Mouse (Mus musculus) C2C12 (cell line): ENCODE results near the gene Itpkb. TPM values are rescaled to one million over a fixed set of nuclear protein-coding genes. Genes with fewer than 3 reads are reported as not detected.

Source experiments
- H3K27me3 ChIP-seq: one replicate; pipeline ENCODE4 v1.6.1; 2011; ENCODE audit not compliant: control insufficient read depth, insufficient read depth, insufficient read length
- H3K36me3 ChIP-seq: one replicate; pipeline ENCODE4 v1.6.1; 2011; ENCODE audit not compliant: control insufficient read depth, insufficient read depth
- H3K4me3 ChIP-seq: one replicate; pipeline ENCODE4 v1.5.1; 2011; ENCODE audit warnings: mild to moderate bottlenecking, control low read depth; ENCODE audit not compliant: poor library complexity, insufficient read depth, severe bottlenecking
- H3K79me2 ChIP-seq: one replicate; pipeline ENCODE4 v1.6.1; 2011; ENCODE audit not compliant: control insufficient read depth, insufficient read depth
- H3K79me3 ChIP-seq: one replicate; pipeline ENCODE4 v1.6.1; 2011; ENCODE audit warnings: low read depth, control low read depth
- H3ac ChIP-seq: one replicate; pipeline ENCODE3; 2011; ENCODE audit warnings: low read depth; ENCODE audit not compliant: control insufficient read depth, insufficient read length
- CEBPB ChIP-seq: IDR thresholded peaks from one replicate; pipeline ENCODE4 v1.6.1; 2011; ENCODE audit warnings: low read depth, mild to moderate bottlenecking, control low read depth, moderate library complexity
- CTCF ChIP-seq: IDR thresholded peaks from one replicate; pipeline ENCODE4 v1.5.1; 2011; ENCODE audit not compliant: control insufficient read depth, insufficient read depth, insufficient read length
- FOSL1 ChIP-seq: IDR thresholded peaks from one replicate; pipeline ENCODE4 v1.8.0; 2011; ENCODE audit warnings: mild to moderate bottlenecking, low read length; ENCODE audit not compliant: poor library complexity, insufficient read depth, severe bottlenecking
- MAX ChIP-seq: IDR thresholded peaks from one replicate; pipeline ENCODE4 v1.6.1; 2011; ENCODE audit warnings: mild to moderate bottlenecking, control low read depth
- MYOD1 ChIP-seq: IDR thresholded peaks from one replicate; pipeline ENCODE4 v1.6.1; 2011; ENCODE audit warnings: low read depth; ENCODE audit not compliant: control insufficient read depth, insufficient read length
- MYOG ChIP-seq: IDR thresholded peaks from one replicate; pipeline ENCODE4 v1.6.1; 2011; ENCODE audit not compliant: control insufficient read depth, insufficient read length; ENCODE audit errors: extremely low read depth
- USF1 ChIP-seq: IDR thresholded peaks from one replicate; pipeline ENCODE4 v1.6.1; 2011; ENCODE audit warnings: low read depth, mild to moderate bottlenecking, control low read depth, moderate library complexity
- polyA plus RNA-seq: library from polyadenylated mRNA; unstranded; fragments of >200 nt; fragmentation: generic; extraction: Trizol; gene quantifications from one replicate; pipeline ENCODE4 v1.2.1, GENCODE M21; 2012; ENCODE audit warnings: missing spikeins

Gene Itpkb
- polyA plus RNA-seq, 1 experiment: 1.1 TPM

GRCm38 (mm10) chr1:180408832-180409231, 78.5 kb downstream of the Itpkb start:
- H3K79me2 ChIP-seq: no peaks in the 10 kb centered on the region
- no peaks in the 10 kb centered on the region for H3K36me3 ChIP-seq
- H3K79me3 ChIP-seq: no peaks in the 10 kb centered on the region
- H3ac ChIP-seq: no peak overlapping the region
- TF ChIP-seq FOSL1 (no peak), MYOG (no peak), MAX (no peak), MYOD1 (no peak), CTCF (no peak), CEBPB (no peak), USF1 (no peak)
- no peak overlapping the region for H3K4me3 ChIP-seq
- H3K27me3 ChIP-seq: peaks cover 3% of the 10 kb centered on the region

DNA sequence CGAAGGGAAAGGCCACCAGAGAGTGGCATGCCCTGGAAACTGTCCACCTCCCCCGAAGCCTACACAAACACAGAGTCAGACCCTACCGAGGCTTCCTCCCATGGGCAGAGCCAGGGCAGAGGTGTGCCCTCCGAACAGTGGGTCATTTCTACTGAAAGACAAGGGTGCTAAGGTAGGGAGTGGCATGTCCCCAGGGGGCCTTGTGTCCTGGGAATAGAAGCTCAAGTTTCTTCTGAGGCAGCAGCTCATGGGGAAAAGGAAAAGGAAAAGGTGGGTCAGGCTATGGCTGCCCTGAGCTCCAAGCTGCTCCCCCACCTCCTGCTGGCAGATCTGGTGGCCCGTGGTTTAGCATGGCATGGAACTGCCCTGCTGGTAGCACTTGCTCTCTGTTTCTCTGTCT, 79.5 kb downstream of the Itpkb start:
- H3K4me3 ChIP-seq: no peak overlapping the region
- H3K79me3 ChIP-seq: no peaks in the 10 kb centered on the region
- H3K36me3 ChIP-seq: no peaks in the 10 kb centered on the region
- no peak overlapping the region for H3ac ChIP-seq
- H3K27me3 ChIP-seq: peaks cover 4% of the 10 kb centered on the region
- TF ChIP-seq MAX: no peak
- no peak for TF ChIP-seq MYOD1
- no peak for TF ChIP-seq USF1
- TF ChIP-seq CEBPB: no peak
- TF ChIP-seq FOSL1: no peak
- no peak for TF ChIP-seq CTCF
- no peak for TF ChIP-seq MYOG
- no peaks in the 10 kb centered on the region for H3K79me2 ChIP-seq

- TF ChIP-seq MYOG: no peak
- no peak for TF ChIP-seq MAX
- TF ChIP-seq MYOD1: no peak
- TF ChIP-seq CTCF: no peak
- no peak for TF ChIP-seq FOSL1
- no peak for TF ChIP-seq CEBPB
- no peak for TF ChIP-seq USF1
- Histone ChIP-seq H3K79me2 (no peaks in the 10 kb centered on the region), H3K27me3 (peaks cover 4% of the 10 kb centered on the region), H3K36me3 (no peaks in the 10 kb centered on the region), H3K79me3 (no peaks in the 10 kb centered on the region), H3ac (no peak overlapping the region), H3K4me3 (no peak overlapping the region)
Measured at GRCm38 (mm10) chr1:180410306-180410705, 80.0 kb downstream of the Itpkb start.

DNA sequence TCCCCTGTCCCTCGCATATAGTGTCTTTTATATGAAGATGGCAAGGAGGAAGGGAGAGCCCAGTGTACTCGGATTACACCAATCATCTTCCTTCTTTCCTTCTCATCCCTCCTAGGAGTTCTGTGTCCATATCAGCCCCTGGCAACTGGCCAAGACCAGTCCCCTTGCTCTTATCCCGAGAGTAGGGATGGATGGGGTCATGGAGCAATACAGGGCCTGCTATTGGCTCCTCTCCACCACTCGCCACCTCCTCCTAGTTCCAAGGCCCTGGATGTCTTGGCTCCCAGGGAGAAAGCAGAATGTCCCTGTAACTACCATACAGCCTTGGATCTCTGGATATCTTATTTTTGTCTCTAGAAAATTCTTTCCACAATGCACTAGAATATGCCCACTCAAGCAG, 84.8 kb downstream of the Itpkb start:
- H3ac ChIP-seq: no peak overlapping the region
- no peaks in the 10 kb centered on the region for H3K79me2 ChIP-seq
- no peak for TF ChIP-seq MYOG
- no peak for TF ChIP-seq MYOD1
- TF ChIP-seq USF1: no peak
- no peak for TF ChIP-seq CTCF
- TF ChIP-seq FOSL1: no peak
- TF ChIP-seq MAX: no peak
- no peak for TF ChIP-seq CEBPB
- H3K36me3 ChIP-seq: no peaks in the 10 kb centered on the region
- no peak overlapping the region for H3K4me3 ChIP-seq
- no peaks in the 10 kb centered on the region for H3K79me3 ChIP-seq
- peaks cover 4% of the 10 kb centered on the region for H3K27me3 ChIP-seq

GRCm38 (mm10) chr1:180415836-180416235, 85.6 kb downstream of the Itpkb start:
- TF ChIP-seq FOSL1 (no peak), MAX (no peak), USF1 (no peak), MYOD1 (no peak), MYOG (no peak)
- Histone ChIP-seq H3K27me3 (peaks cover 4% of the 10 kb centered on the region), H3K36me3 (no peaks in the 10 kb centered on the region), H3K79me3 (no peaks in the 10 kb centered on the region), H3K79me2 (no peaks in the 10 kb centered on the region), H3K4me3 (no peak overlapping the region), H3ac (no peak overlapping the region)

GRCm38 (mm10) chr1:180417118-180417517, 86.8 kb downstream of the Itpkb start:
- no peak for TF ChIP-seq CTCF
- no peak for TF ChIP-seq FOSL1
- TF ChIP-seq MYOD1: no peak
- TF ChIP-seq CEBPB: no peak
- TF ChIP-seq USF1: no peak
- TF ChIP-seq MYOG: no peak
- no peak for TF ChIP-seq MAX
- Histone ChIP-seq H3ac (no peak overlapping the region), H3K79me3 (no peaks in the 10 kb centered on the region), H3K27me3 (peaks cover 4% of the 10 kb centered on the region), H3K36me3 (no peaks in the 10 kb centered on the region), H3K4me3 (no peak overlapping the region), H3K79me2 (no peaks in the 10 kb centered on the region)
